Comparison of ENCODE assay signal across 11 mouse cellular contexts in genomic region chr17:73557101-73557500, GRCm38 (mm10).
"Had no signal": no experiment of that assay in that cellular context is flagged by ENCODE, and none has a peak within 500 bp of the region (broad histone marks: within the 10 kb centered on the region; RNA-seq: fewer than 3 reads in every experiment).

No protein-coding gene starts in this region.

- H3K27ac ChIP-seq: liver, embryonic 13.5 days; stomach, embryonic 15.5 days had no signal

- H3K4me3 ChIP-seq: liver, embryonic 13.5 days; stomach, embryonic 15.5 days had no signal

- H3K9ac ChIP-seq: liver, embryonic 13.5 days; stomach, embryonic 15.5 days had no signal

- H3K9me3 ChIP-seq: liver, embryonic 13.5 days; stomach, embryonic 15.5 days had no signal

- DNase-seq: kidney, postnatal 4 days; liver, embryonic 13.5 days; lung, adult 2 months; lung, postnatal 14 days; lung, postnatal 4 days; midbrain, embryonic 14.5 days; right cerebral cortex, postnatal 25 days; spleen, adult 18-20 months; thymus, postnatal 25 days had no signal

- H3K27me3 ChIP-seq: liver, embryonic 13.5 days; stomach, embryonic 15.5 days had no signal

- H3K4me2 ChIP-seq: liver, embryonic 13.5 days; midbrain, embryonic 11.5 days; stomach, embryonic 15.5 days had no signal

- H3K4me1 ChIP-seq: liver, embryonic 13.5 days; stomach, embryonic 15.5 days had no signal

- H3K36me3 ChIP-seq: liver, embryonic 13.5 days; stomach, embryonic 15.5 days had no signal
